Mouse (Mus musculus) liver, embryonic 13.5 days (tissue): Measurements from ENCODE around the gene Tmbim6. TPM values are rescaled to one million over a fixed set of nuclear protein-coding genes. Genes with fewer than 3 reads are reported as not detected.
"Not testable (repeated sequence)": the region's sequence is repeated elsewhere in the genome, so short reads cannot be mapped to it uniquely, and the experiment has no call there.

ENCODE experiments used
- ATAC-seq: fragments of 200-750 bp; cut with Nextera tagmentation; 2 replicates; pipeline ENCODE4 v1.8.0; 2017; ENCODE audit warnings: low read depth, mild to moderate bottlenecking, moderate number of reproducible peaks, moderate library complexity
- DNase-seq: peaks from one replicate; pipeline ENCODE4 v3.0.0; 2022
- H3K27ac ChIP-seq: fragments of 300-500 bp; sonication (generic); 2 replicates; pipeline ENCODE4 v1.5.1; 2015; ENCODE audit warnings: moderate library complexity, mild to moderate bottlenecking, inconsistent platforms
- H3K27me3 ChIP-seq: fragments of 300-500 bp; sonication (generic); 2 replicates; pipeline ENCODE4 v1.6.1; 2015; ENCODE audit warnings: mild to moderate bottlenecking, inconsistent platforms
- H3K36me3 ChIP-seq: fragments of 300-500 bp; sonication (generic); 2 replicates; pipeline ENCODE4 v1.6.1; 2015; ENCODE audit warnings: mild to moderate bottlenecking, inconsistent platforms
- H3K4me1 ChIP-seq: fragments of 300-500 bp; sonication (generic); replicated peaks from 2 replicates; pipeline ENCODE4 v1.6.1; 2015; ENCODE audit warnings: inconsistent platforms
- H3K4me2 ChIP-seq: fragments of 300-500 bp; sonication (generic); 2 replicates; pipeline ENCODE4 v1.6.1; 2015; ENCODE audit warnings: inconsistent platforms, mild to moderate bottlenecking, moderate library complexity
- H3K4me3 ChIP-seq: fragments of 300-500 bp; sonication (generic); replicated peaks from 2 replicates; pipeline ENCODE4 v1.5.1; 2015; ENCODE audit warnings: mild to moderate bottlenecking, inconsistent platforms
- H3K9ac ChIP-seq: fragments of 300-500 bp; sonication (generic); 2 replicates; pipeline ENCODE4 v1.6.1; 2015; ENCODE audit warnings: mild to moderate bottlenecking, inconsistent platforms
- H3K9me3 ChIP-seq: fragments of 300-500 bp; sonication (generic); replicated peaks from 2 replicates; pipeline ENCODE4 v1.6.1; 2016; ENCODE audit warnings: inconsistent platforms
- WGBS: fragments of 180-500 bp; shearing (Covaris S2); methylation state at CpG from one replicate; pipeline ENCODE4 v1.1.7; 2015; ENCODE audit not compliant: insufficient replicate concordance; 5-methylcytosine and 5-hydroxymethylcytosine counted together
- polyA plus RNA-seq: library from polyadenylated mRNA; unstranded; fragments of >200 nt; fragmentation: Nextera tagmentation; extraction: Ambion mirVana; gene quantifications from 2 replicates; pipeline ENCODE4 v1.2.1, GENCODE M21; 2015

The Tmbim6 gene
- polyA plus RNA-seq, 1 experiment from 2014 or later: 188 TPM

DNA sequence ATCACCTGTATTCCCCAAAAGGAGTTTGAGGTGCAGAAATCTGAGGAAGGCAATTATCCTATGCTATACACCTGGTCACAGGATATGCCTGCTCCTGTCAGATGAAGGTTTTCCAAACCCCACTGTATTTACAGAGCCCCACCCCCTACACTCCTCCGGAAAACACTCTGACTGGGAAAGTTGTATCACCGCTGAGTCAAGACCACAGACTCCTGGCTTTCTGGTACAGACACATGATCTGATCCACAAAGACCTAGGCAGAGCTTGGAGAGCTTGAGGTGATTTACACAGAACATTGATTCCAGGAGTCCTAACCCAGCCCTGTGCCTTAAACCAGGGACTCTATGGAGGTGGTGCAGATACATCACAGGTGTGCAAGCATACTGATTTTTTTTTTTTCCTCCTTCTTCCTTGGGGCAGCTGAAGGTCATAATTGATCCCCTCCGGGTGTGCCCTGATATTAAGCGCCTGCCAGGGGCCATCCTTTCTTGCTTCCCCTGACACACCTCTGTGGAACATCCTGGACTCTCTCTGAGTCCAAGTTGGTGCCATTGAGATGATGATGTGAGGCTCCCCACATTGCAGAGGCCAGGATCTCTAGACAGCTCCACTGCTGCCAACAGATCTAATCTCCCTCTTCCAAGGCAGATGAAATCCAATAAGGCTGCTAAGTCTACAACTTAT, 24.0 kb upstream of the Tmbim6 start:
- no peaks in the 10 kb centered on the region for H3K9me3 ChIP-seq
- H3K36me3 ChIP-seq: no peaks in the 10 kb centered on the region
- DNase-seq (no peak), ATAC-seq (no peak)
- peak overlapping the region; percentile 67 for H3K4me2 ChIP-seq
- H3K9ac ChIP-seq: peak overlapping the region; percentile 66; the same call in 1 of the 2 replicates
- H3K4me1 ChIP-seq: peaks cover 29% of the 10 kb centered on the region
- H3K27ac ChIP-seq: no peak overlapping the region
- peaks cover 40% of the 10 kb centered on the region for H3K27me3 ChIP-seq
- H3K4me3 ChIP-seq: peak overlapping the region; percentile 64
- WGBS: 48% methylated on average over 4 of the region's 4 CpGs

DNA sequence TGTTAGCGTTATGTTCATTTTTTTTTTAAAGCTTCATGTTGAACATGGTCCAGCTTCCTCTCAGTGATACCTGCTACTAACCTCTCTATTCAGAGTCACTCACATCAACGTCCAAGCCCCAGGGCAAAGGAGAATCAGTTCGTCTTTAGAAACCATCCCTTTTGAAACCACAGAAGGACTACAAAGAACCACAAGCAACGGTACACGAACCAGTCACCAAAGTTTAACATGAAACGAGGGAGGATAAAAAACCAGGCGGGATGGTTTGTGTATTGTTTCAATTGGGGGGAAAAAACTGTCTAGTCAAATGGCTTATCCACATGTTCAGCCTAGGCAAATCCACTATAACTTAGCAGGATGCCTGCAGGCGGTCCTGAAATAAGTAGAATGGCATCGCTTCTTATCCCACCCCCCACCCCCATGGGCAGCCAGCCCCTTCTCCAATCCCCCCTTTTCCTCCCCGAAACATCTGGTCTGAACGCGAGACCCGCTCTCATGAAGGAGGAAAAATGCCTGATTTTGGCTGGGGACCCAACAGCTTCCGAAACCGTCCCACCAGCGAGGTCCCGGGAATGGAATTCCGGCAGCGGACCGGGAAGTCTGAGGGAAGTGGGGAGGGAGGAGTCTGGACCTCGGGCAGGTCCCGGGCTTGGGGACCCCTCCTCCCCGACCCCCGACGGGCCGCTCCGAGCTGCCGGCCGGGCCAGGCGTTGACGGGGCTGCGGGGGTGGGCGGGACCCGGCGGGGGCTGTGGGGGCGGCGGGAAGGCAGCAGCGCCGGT, 23.1 kb upstream of the Tmbim6 start:
- DNase-seq (no peak), ATAC-seq (no peak)
- H3K27ac ChIP-seq: peak overlapping the region; percentile 59
- peaks cover 29% of the 10 kb centered on the region for H3K4me1 ChIP-seq
- WGBS: 3% methylated on average over 37 of the region's 39 CpGs
- peak overlapping the region; percentile 66 for H3K9ac ChIP-seq
- peaks cover 40% of the 10 kb centered on the region for H3K27me3 ChIP-seq
- peak overlapping the region; percentile 64 for H3K4me3 ChIP-seq
- no peaks in the 10 kb centered on the region for H3K9me3 ChIP-seq
- H3K4me2 ChIP-seq: peak overlapping the region; percentile 67
- H3K36me3 ChIP-seq: no peaks in the 10 kb centered on the region

DNA sequence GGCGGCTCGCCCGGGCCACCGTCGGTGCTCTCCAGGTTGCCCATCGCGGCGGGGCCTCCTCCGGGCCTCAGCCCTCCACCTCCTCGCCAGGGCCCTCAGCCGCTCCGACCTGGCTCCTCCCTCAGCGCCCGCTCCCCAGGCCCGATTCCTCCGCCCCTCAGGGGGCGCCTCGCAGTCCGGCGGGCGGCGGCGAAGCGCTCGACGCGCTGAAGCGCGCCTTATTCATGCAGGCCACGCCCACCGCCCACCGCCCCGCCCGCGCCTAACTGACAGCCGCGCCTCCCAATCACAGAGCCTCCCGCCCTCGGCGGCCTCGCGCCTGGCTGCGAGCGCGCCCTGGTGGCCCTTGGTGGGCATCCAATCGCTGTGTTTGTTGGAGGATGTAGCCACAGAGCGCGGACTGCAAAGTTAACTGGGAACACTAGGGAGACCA, 22.4 kb upstream of the Tmbim6 start, which contains the start of gene Fmnl3:
Fmnl3 (minus strand) TSS at position 224 of the 433 bp plus-strand sequence.
- no peaks in the 10 kb centered on the region for H3K36me3 ChIP-seq
- peak within 1 kb of the TSS; percentile 66 for H3K9ac ChIP-seq
- DNase-seq (peak; percentile 78), ATAC-seq (peak; percentile 87)
- no peaks in the 10 kb centered on the region for H3K9me3 ChIP-seq
- H3K4me1 ChIP-seq: peaks cover 25% of the 10 kb centered on the region
- peaks cover 40% of the 10 kb centered on the region for H3K27me3 ChIP-seq
- peak within 1 kb of the TSS; percentile 67 for H3K4me2 ChIP-seq
- H3K4me3 ChIP-seq: peak within 1 kb of the TSS; percentile 64
- H3K27ac ChIP-seq: peak within 1 kb of the TSS; percentile 59
- WGBS: under 1% methylated on average over 38 of the region's 48 CpGs

DNA sequence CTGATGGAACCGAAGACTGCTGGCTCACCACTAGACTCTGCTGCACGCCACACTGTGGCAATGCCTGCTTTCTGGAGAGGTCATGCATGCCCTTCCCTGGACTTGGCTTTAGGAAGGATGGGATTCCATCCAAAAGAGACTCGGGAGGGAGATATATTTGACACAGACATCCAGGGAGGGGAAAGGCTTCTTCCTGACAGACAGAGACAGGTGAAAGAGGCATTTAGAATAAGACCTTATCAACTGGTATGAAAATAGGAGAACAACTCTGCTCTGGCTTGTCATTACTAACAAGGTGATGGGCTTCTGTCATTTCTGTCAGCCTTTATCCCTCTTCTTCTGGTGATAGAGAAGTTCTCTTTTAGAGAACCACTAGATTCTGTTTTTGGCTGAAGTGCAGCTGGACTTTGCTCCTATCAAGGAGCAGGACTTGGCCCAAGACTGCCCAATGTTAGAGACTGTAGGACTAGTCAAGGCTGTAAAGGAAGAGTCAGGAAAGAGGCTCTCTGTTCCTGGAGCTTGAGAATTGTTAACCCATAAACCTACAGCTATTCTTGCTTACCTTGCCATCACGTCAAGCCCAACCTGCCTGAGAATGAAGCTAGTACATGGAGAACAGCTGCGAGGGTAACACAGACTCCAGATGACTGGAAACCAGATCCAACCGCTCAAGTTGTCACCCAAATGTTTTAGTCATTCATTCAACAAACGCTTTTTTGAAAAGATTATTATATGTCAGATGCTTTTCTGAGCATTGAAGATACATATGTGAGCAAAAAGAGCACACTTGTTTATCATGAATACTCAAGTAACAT, 20.9 kb upstream of the Tmbim6 start:
- no peak overlapping the region for H3K27ac ChIP-seq
- DNase-seq (no peak), ATAC-seq (no peak)
- peaks cover 25% of the 10 kb centered on the region for H3K4me1 ChIP-seq
- H3K27me3 ChIP-seq: peaks cover 40% of the 10 kb centered on the region
- no peaks in the 10 kb centered on the region for H3K9me3 ChIP-seq
- WGBS: 70% methylated on average over 7 of the region's 7 CpGs
- no peak overlapping the region for H3K4me2 ChIP-seq
- no peak overlapping the region for H3K9ac ChIP-seq
- H3K4me3 ChIP-seq: no peak overlapping the region
- H3K36me3 ChIP-seq: no peaks in the 10 kb centered on the region

- Histone ChIP-seq H3K9me3 (no peaks in the 10 kb centered on the region), H3K27me3 (peaks cover 40% of the 10 kb centered on the region), H3K9ac (no peak overlapping the region), H3K4me3 (no peak overlapping the region), H3K27ac (no peak overlapping the region), H3K36me3 (no peaks in the 10 kb centered on the region), H3K4me1 (peaks cover 25% of the 10 kb centered on the region), H3K4me2 (no peak overlapping the region)
- 63% methylated on average over 9 of the region's 9 CpGs for WGBS
- no peak for ATAC-seq
- DNase-seq: no peak
These were observed 19.9 kb upstream of the Tmbim6 start for GRCm38 (mm10) chr15:99372761-99373160.

GRCm38 (mm10) chr15:99375036-99375435, 17.6 kb upstream of the Tmbim6 start:
- no peak overlapping the region for H3K4me2 ChIP-seq
- DNase-seq (no peak), ATAC-seq (no peak)
- H3K9ac ChIP-seq: no peak overlapping the region
- H3K27ac ChIP-seq: no peak overlapping the region
- no peaks in the 10 kb centered on the region for H3K36me3 ChIP-seq
- peaks cover 3% of the 10 kb centered on the region; the same call in 1 of the 2 replicates for H3K9me3 ChIP-seq
- no peak overlapping the region for H3K4me3 ChIP-seq
- peaks cover 19% of the 10 kb centered on the region for H3K27me3 ChIP-seq
- WGBS: 74% methylated on average over 5 of the region's 5 CpGs
- H3K4me1 ChIP-seq: peaks cover 6% of the 10 kb centered on the region

- H3K4me1 ChIP-seq: peaks cover under 1% of the 10 kb centered on the region; the same call in 1 of the 2 replicates
These were observed 17.1 kb upstream of the Tmbim6 start for GRCm38 (mm10) chr15:99375581-99375980.

DNA sequence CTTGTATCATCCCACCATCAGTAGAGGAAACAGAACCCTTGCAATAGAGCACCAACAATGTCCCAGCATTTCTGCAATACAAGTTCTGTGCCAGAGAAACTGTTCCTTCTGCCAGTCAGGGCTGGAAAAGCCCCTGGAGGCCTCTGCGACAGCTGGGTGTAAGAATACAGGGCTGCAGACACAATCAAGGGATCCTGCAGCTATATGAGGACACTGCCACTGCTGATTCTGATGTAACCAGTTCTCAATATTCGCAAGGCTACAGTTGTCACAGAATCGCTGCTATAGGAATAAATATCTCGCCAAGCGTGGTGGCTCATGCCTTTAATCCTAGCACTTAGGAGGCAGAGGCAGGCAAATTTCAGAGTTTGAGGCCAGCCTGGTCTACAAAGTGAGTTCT, 16.4 kb upstream of the Tmbim6 start:
- Histone ChIP-seq H3K4me2 (no peak overlapping the region), H3K4me1 (no peaks in the 10 kb centered on the region), H3K27ac (no peak overlapping the region), H3K36me3 (no peaks in the 10 kb centered on the region), H3K27me3 (peaks cover 8% of the 10 kb centered on the region), H3K9ac (no peak overlapping the region), H3K9me3 (peaks cover 3% of the 10 kb centered on the region; the same call in 1 of the 2 replicates), H3K4me3 (no peak overlapping the region)
- DNase-seq: no peak
- WGBS: 80% methylated on average over 5 of the region's 5 CpGs
- ATAC-seq: no peak

More at GRCm38 (mm10) chr15:99375581-99375980, 17.1 kb upstream of the Tmbim6 start:
- DNase-seq: no peak
- H3K27ac ChIP-seq: no peak overlapping the region
- 67% methylated on average over 3 of the region's 3 CpGs for whole genome bisulfite sequencing
- H3K9me3 ChIP-seq: peaks cover 3% of the 10 kb centered on the region; the same call in 1 of the 2 replicates
- H3K4me2 ChIP-seq: no peak overlapping the region
- H3K9ac ChIP-seq: no peak overlapping the region
- no peak for ATAC-seq
- H3K36me3 ChIP-seq: no peaks in the 10 kb centered on the region
- H3K4me3 ChIP-seq: no peak overlapping the region
- peaks cover 13% of the 10 kb centered on the region for H3K27me3 ChIP-seq

DNA sequence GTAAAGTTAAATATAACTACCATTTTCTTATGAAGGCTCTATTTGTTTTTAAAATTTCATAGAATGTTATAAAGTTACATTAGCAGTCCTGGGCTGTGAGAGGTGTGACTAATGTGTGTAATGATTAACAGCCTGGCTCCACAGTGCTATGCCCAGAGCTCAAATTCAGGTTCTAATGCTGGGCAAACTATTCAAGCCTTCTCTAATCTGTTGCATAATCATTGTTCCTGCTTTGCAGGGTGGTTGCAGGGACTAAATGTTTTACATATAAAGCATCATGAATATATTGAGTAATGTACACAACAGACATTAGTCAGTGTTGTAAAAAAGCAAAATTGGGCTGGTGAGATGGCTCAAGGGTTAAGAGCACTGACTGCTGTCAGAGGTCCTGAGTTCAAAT, 9.8 kb upstream of the Tmbim6 start:
- DNase-seq (no peak), ATAC-seq (no peak)
- Histone ChIP-seq H3K9me3 (peaks cover 3% of the 10 kb centered on the region; the same call in 1 of the 2 replicates), H3K27me3 (no peaks in the 10 kb centered on the region), H3K27ac (no peak overlapping the region), H3K4me1 (peaks cover 9% of the 10 kb centered on the region), H3K36me3 (no peaks in the 10 kb centered on the region), H3K4me2 (no peak overlapping the region), H3K9ac (no peak overlapping the region), H3K4me3 (no peak overlapping the region)

GRCm38 (mm10) chr15:99384071-99384470, 8.6 kb upstream of the Tmbim6 start:
- ATAC-seq (no peak), DNase-seq (no peak)
- Histone ChIP-seq H3K4me3 (no peak overlapping the region), H3K9ac (no peak overlapping the region), H3K36me3 (no peaks in the 10 kb centered on the region), H3K27me3 (no peaks in the 10 kb centered on the region), H3K4me1 (peaks cover 11% of the 10 kb centered on the region), H3K27ac (no peak overlapping the region), H3K4me2 (no peak overlapping the region), H3K9me3 (no peaks in the 10 kb centered on the region; the same call in 1 of the 2 replicates)
- WGBS: 62% methylated on average over 6 of the region's 6 CpGs

- H3K27me3 ChIP-seq, H3K27ac ChIP-seq, H3K9ac ChIP-seq, H3K4me2 ChIP-seq, ATAC-seq, H3K36me3 ChIP-seq, DNase-seq, H3K4me3 ChIP-seq, H3K9me3 ChIP-seq: not testable (repeated sequence)
- H3K4me1 ChIP-seq: peaks cover 22% of the 10 kb centered on the region
- 66% methylated on average over 3 of the region's 3 CpGs for WGBS
These were observed 6.6 kb upstream of the Tmbim6 start for GRCm38 (mm10) chr15:99386110-99386509.
